Mouse (Mus musculus) cortical plate, adult 2 months (tissue): ENCODE data around the gene Zfp831. TPM values are rescaled to one million over a fixed set of nuclear protein-coding genes. Genes with fewer than 3 reads are reported as not detected.
A peak's percentile ranks its signal among the peaks of the same experiment; 100 is the strongest.

Source experiments
- H3K27ac ChIP-seq: fragments of 200-500 bp; 2 replicates; pipeline ENCODE4 v1.5.1; 2012; ENCODE audit warnings: low read length, control low read depth, inconsistent platforms; ENCODE audit not compliant: insufficient read depth
- H3K4me1 ChIP-seq: fragments of 200-500 bp; 2 replicates; pipeline ENCODE4 v1.6.1; 2011; ENCODE audit warnings: low read length; ENCODE audit not compliant: control insufficient read depth, insufficient read depth
- H3K4me3 ChIP-seq: fragments of 200-500 bp; 2 replicates; pipeline ENCODE4 v1.5.1; 2011; ENCODE audit warnings: mild to moderate bottlenecking, low read length, control low read depth; ENCODE audit not compliant: insufficient read depth
- CTCF ChIP-seq: fragments of 200-500 bp; IDR thresholded peaks from 2 replicates; pipeline ENCODE4 v1.5.1; 2011; ENCODE audit warnings: mild to moderate bottlenecking, control low read depth, low read length; ENCODE audit not compliant: insufficient read depth; ENCODE audit errors: extremely low read depth
- POLR2A ChIP-seq: fragments of 200-500 bp; IDR thresholded peaks from 2 replicates; pipeline ENCODE4 v1.6.1; 2011; ENCODE audit warnings: mild to moderate bottlenecking, low read length, control low read depth; ENCODE audit not compliant: insufficient read depth; ENCODE audit errors: extremely low read depth
- polyA plus RNA-seq: library from polyadenylated mRNA; depleted of rRNA; stranded (reverse); fragments of >200 nt; gene quantifications from 2 replicates; pipeline ENCODE4 v1.2.3, GENCODE M21; 2012

Zfp831 gene
- polyA plus RNA-seq, 1 experiment, result 5.8 TPM

GRCm38 (mm10) chr2:174662593-174662992, 19.3 kb downstream of the Zfp831 start:
- TF ChIP-seq POLR2A (no peak), CTCF (no peak)
- H3K27ac ChIP-seq, result no peak overlapping the region
- H3K4me1 ChIP-seq, result no peaks in the 10 kb centered on the region
- H3K4me3 ChIP-seq, result no peak overlapping the region

- TF ChIP-seq POLR2A, result no peak
- TF ChIP-seq CTCF, result no peak
- no peaks in the 10 kb centered on the region for H3K4me1 ChIP-seq
- no peak overlapping the region for H3K4me3 ChIP-seq
- H3K27ac ChIP-seq, result no peak overlapping the region
Measured at GRCm38 (mm10) chr2:174665404-174665803, 22.1 kb downstream of the Zfp831 start.

GRCm38 (mm10) chr2:174668806-174669205, 25.5 kb downstream of the Zfp831 start:
- no peak overlapping the region for H3K27ac ChIP-seq
- no peak overlapping the region for H3K4me3 ChIP-seq
- H3K4me1 ChIP-seq, result no peaks in the 10 kb centered on the region; the same call in 1 of the 2 replicates
- TF ChIP-seq POLR2A (no peak), CTCF (no peak)

GRCm38 (mm10) chr2:174672506-174673190, 29.3 kb downstream of the Zfp831 start:
- H3K27ac ChIP-seq, result no peak overlapping the region
- H3K4me1 ChIP-seq, result no peaks in the 10 kb centered on the region; the same call in 1 of the 2 replicates
- no peak overlapping the region for H3K4me3 ChIP-seq
- TF ChIP-seq POLR2A (no peak), CTCF (peak; percentile 26; the same call in 1 of the 2 replicates)

GRCm38 (mm10) chr2:174673592-174674286, 30.4 kb downstream of the Zfp831 start:
- no peak for TF ChIP-seq POLR2A
- peak; percentile 64 for TF ChIP-seq CTCF
- no peak overlapping the region for H3K27ac ChIP-seq
- no peaks in the 10 kb centered on the region; the same call in 1 of the 2 replicates for H3K4me1 ChIP-seq

GRCm38 (mm10) chr2:174674287-174675045, 31.1 kb downstream of the Zfp831 start:
- TF ChIP-seq CTCF, result no peak
- no peak for TF ChIP-seq POLR2A
- H3K4me1 ChIP-seq, result no peaks in the 10 kb centered on the region; the same call in 1 of the 2 replicates
- no peak overlapping the region for H3K27ac ChIP-seq
- peak overlapping the region; percentile 8; the same call in 1 of the 2 replicates for H3K4me3 ChIP-seq

More at GRCm38 (mm10) chr2:174673592-174674286, 30.4 kb downstream of the Zfp831 start:
- H3K4me3 ChIP-seq, result peak overlapping the region; percentile 33

GRCm38 (mm10) chr2:174675642-174676041, 32.3 kb downstream of the Zfp831 start:
- Histone ChIP-seq H3K27ac (no peak overlapping the region), H3K4me1 (no peaks in the 10 kb centered on the region; the same call in 1 of the 2 replicates), H3K4me3 (no peak overlapping the region)
- TF ChIP-seq POLR2A (no peak), CTCF (peak; percentile 92)

GRCm38 (mm10) chr2:174701351-174701750, 58.0 kb downstream of the Zfp831 start:
- TF ChIP-seq POLR2A (no peak), CTCF (no peak)
- H3K27ac ChIP-seq, result no peak overlapping the region
- H3K4me1 ChIP-seq, result no peaks in the 10 kb centered on the region
- H3K4me3 ChIP-seq, result no peak overlapping the region

GRCm38 (mm10) chr2:174707101-174707500, 63.8 kb downstream of the Zfp831 start:
- H3K4me3 ChIP-seq, result no peak overlapping the region
- no peak overlapping the region for H3K27ac ChIP-seq
- no peaks in the 10 kb centered on the region for H3K4me1 ChIP-seq
- TF ChIP-seq POLR2A (no peak), CTCF (no peak)

- H3K27ac ChIP-seq, result no peak overlapping the region
- no peaks in the 10 kb centered on the region for H3K4me1 ChIP-seq
- TF ChIP-seq CTCF (no peak), POLR2A (no peak)
- H3K4me3 ChIP-seq, result no peak overlapping the region
Measured at GRCm38 (mm10) chr2:174708587-174708986, 65.3 kb downstream of the Zfp831 start.
